Mouse (Mus musculus): Measurements from ENCODE around the gene Ranbp10.

Gene Ranbp10

GRCm38 (mm10) chr8:105789626-105790025 lies 37.5 kb downstream of the Ranbp10 start:
- no peak for DNase-seq (ENCODE audit: low read depth, low spot score)

GRCm38 (mm10) chr8:105788927-105789326 lies 38.2 kb downstream of the Ranbp10 start:
- DNase-seq (ENCODE audit: low read depth, low spot score) = no peak

GRCm38 (mm10) chr8:105788241-105788640 lies 38.9 kb downstream of the Ranbp10 start:
- peak; percentile 75 for DNase-seq (ENCODE audit: low read depth, low spot score)

GRCm38 (mm10) chr8:105780298-105780697 lies 46.9 kb downstream of the Ranbp10 start:
- DNase-seq (ENCODE audit: low read depth, low spot score) = no peak

GRCm38 (mm10) chr8:105777833-105778232 lies 49.3 kb downstream of the Ranbp10 start:
- DNase-seq (ENCODE audit: low read depth, low spot score) = no peak

GRCm38 (mm10) chr8:105774498-105774897 lies 52.7 kb downstream of the Ranbp10 start:
- no peak for DNase-seq (ENCODE audit: low read depth, low spot score)

- DNase-seq (ENCODE audit: low read depth, low spot score) = no peak
These were observed 53.7 kb downstream of the Ranbp10 start for GRCm38 (mm10) chr8:105773441-105773861.

GRCm38 (mm10) chr8:105771398-105772175 lies 55.6 kb downstream of the Ranbp10 start:
- DNase-seq (ENCODE audit: low read depth, low spot score) = no peak

GRCm38 (mm10) chr8:105770609-105771008 lies 56.5 kb downstream of the Ranbp10 start:
- DNase-seq (ENCODE audit: low read depth, low spot score) = peak; percentile 40

- DNase-seq (ENCODE audit: low read depth, low spot score) = no peak
These were observed 58.5 kb downstream of the Ranbp10 start for GRCm38 (mm10) chr8:105768485-105769257.

GRCm38 (mm10) chr8:105758277-105759108 lies 68.7 kb downstream of the Ranbp10 start, which contains the start of gene Gfod2:
Gene Gfod2, minus strand, starts transcription at chr8:105758664.
- DNase-seq (ENCODE audit: low read depth, low spot score) = peak; percentile 95

GRCm38 (mm10) chr8:105757796-105758276 lies 69.3 kb downstream of the Ranbp10 start:
- no peak for DNase-seq (ENCODE audit: low read depth, low spot score)

- no peak for DNase-seq (ENCODE audit: low read depth, low spot score)
These were observed 72.5 kb downstream of the Ranbp10 start for GRCm38 (mm10) chr8:105754688-105755087.

- no peak for DNase-seq (ENCODE audit: low read depth, low spot score)
These were observed 73.2 kb downstream of the Ranbp10 start for GRCm38 (mm10) chr8:105753916-105754315.

GRCm38 (mm10) chr8:105750606-105751005 lies 76.5 kb downstream of the Ranbp10 start:
- DNase-seq (ENCODE audit: low read depth, low spot score) = no peak

- no peak for DNase-seq (ENCODE audit: low read depth, low spot score)
These were observed 83.8 kb downstream of the Ranbp10 start for GRCm38 (mm10) chr8:105743301-105743700.

- DNase-seq (ENCODE audit: low read depth, low spot score) = no peak
These were observed 87.9 kb downstream of the Ranbp10 start for GRCm38 (mm10) chr8:105739216-105739615.

- DNase-seq (ENCODE audit: low read depth, low spot score) = no peak
These were observed 95.0 kb downstream of the Ranbp10 start for GRCm38 (mm10) chr8:105732186-105732585.

- no peak for DNase-seq (ENCODE audit: low read depth, low spot score)
These were observed 99.6 kb downstream of the Ranbp10 start for GRCm38 (mm10) chr8:105727397-105728124.

GRCm38 (mm10) chr8:105725726-105726125 lies 101.4 kb downstream of the Ranbp10 start:
- no peak for DNase-seq (ENCODE audit: low read depth, low spot score)

GRCm38 (mm10) chr8:105722861-105723260 lies 104.3 kb downstream of the Ranbp10 start:
- DNase-seq (ENCODE audit: low read depth, low spot score) = no peak

Data from A20 (cell line).